Mouse (Mus musculus) stomach, postnatal 0 days (tissue): ENCODE data around the gene Il1f10.

Source experiments
- CTCF ChIP-seq: IDR thresholded peaks from 2 replicates; pipeline ENCODE4 v1.5.1; 2016; ENCODE audit warnings: antibody characterized with exemption, low read depth, mild to moderate bottlenecking, moderate library complexity
- EP300 ChIP-seq: optimal IDR thresholded peaks from 2 replicates; pipeline ENCODE3; 2016; ENCODE audit warnings: antibody characterized with exemption

GRCm38 (mm10) chr2:24275146-24275545 is 15.8 kb upstream of the Il1f10 start:
- TF ChIP-seq CTCF (no peak), EP300 (no peak)
